Mouse (Mus musculus) hindbrain, embryonic 11.5 days (tissue): Measurements from ENCODE around the gene Zfp358. TPM values are rescaled to one million over a fixed set of nuclear protein-coding genes. Genes with fewer than 3 reads are reported as not detected.

ENCODE experiments used
- ATAC-seq: fragments of 200-750 bp; cut with Nextera tagmentation; 2 replicates; pipeline ENCODE4 v1.8.0; 2017; ENCODE audit warnings: mild to moderate bottlenecking, moderate TSS enrichment, moderate library complexity; ENCODE audit not compliant: low FRiP score
- DNase-seq: peaks from one replicate; pipeline ENCODE4 v3.0.0-alpha.2; 2015; ENCODE audit warnings: low spot score
- H3K27ac ChIP-seq: fragments of 300-500 bp; sonication (generic); 2 replicates; pipeline ENCODE4 v1.5.1; 2014; ENCODE audit warnings: mild to moderate bottlenecking, low read depth, low read length
- H3K27me3 ChIP-seq: fragments of 300-500 bp; sonication (generic); 2 replicates; pipeline ENCODE4 v1.6.1; 2014; ENCODE audit warnings: mild to moderate bottlenecking, low read length, moderate library complexity, mixed read lengths; ENCODE audit not compliant: control insufficient read depth, insufficient read depth
- H3K36me3 ChIP-seq: fragments of 300-500 bp; sonication (generic); 2 replicates; pipeline ENCODE4 v1.6.1; 2014; ENCODE audit warnings: mild to moderate bottlenecking, low read length, moderate library complexity, mixed read lengths; ENCODE audit not compliant: control insufficient read depth, insufficient read depth
- H3K4me1 ChIP-seq: fragments of 300-500 bp; sonication (generic); replicated peaks from 2 replicates; pipeline ENCODE4 v1.6.1; 2014; ENCODE audit warnings: low read length, mixed read lengths; ENCODE audit not compliant: control insufficient read depth, insufficient read depth
- H3K4me2 ChIP-seq: fragments of 300-500 bp; sonication (generic); replicated peaks from 2 replicates; pipeline ENCODE4 v1.6.1; 2014; ENCODE audit warnings: mild to moderate bottlenecking, low read depth, low read length
- H3K4me3 ChIP-seq: fragments of 300-500 bp; sonication (generic); 2 replicates; pipeline ENCODE4 v1.5.1; 2014; ENCODE audit warnings: low read depth, low read length
- H3K9ac ChIP-seq: fragments of 300-500 bp; sonication (generic); 2 replicates; pipeline ENCODE4 v1.6.1; 2014; ENCODE audit warnings: low read depth, low read length
- H3K9me3 ChIP-seq: fragments of 300-500 bp; sonication (generic); 2 replicates; pipeline ENCODE4 v1.6.1; 2016; ENCODE audit warnings: low read length; ENCODE audit not compliant: control insufficient read depth
- WGBS: fragments of 180-500 bp; shearing (Covaris S2); extraction: QIAGEN DNeasy Blood & Tissue Kit; methylation state at CpG from one replicate; pipeline ENCODE4 v1.1.7; 2014; 5-methylcytosine and 5-hydroxymethylcytosine counted together
- polyA plus RNA-seq: library from polyadenylated mRNA; unstranded; fragments of >200 nt; fragmentation: Nextera tagmentation; extraction: Ambion mirVana; gene quantifications from 2 replicates; pipeline ENCODE4 v1.2.1, GENCODE M21; 2014

Gene Zfp358
- polyA plus RNA-seq, 1 experiment from 2014 or later = 39.3 TPM

- WGBS = 96% methylated on average over 44 of the region's 44 CpGs
- no peak overlapping the region for H3K4me3 ChIP-seq
These were observed 2.9 kb downstream of the Zfp358 start for GRCm38 (mm10) chr8:3495578-3496427.

GRCm38 (mm10) chr8:3496428-3496748 lies 3.5 kb downstream of the Zfp358 start:
- peaks cover 2% of the 10 kb centered on the region; the same call in 1 of the 2 replicates for H3K9me3 ChIP-seq
- H3K36me3 ChIP-seq = peaks cover 21% of the 10 kb centered on the region
- H3K27ac ChIP-seq = no peak overlapping the region
- WGBS = 89% methylated on average over 15 of the region's 15 CpGs
- no peak for DNase-seq
- no peak overlapping the region for H3K9ac ChIP-seq
- no peaks in the 10 kb centered on the region for H3K27me3 ChIP-seq
- no peaks in the 10 kb centered on the region for H3K4me1 ChIP-seq
- no peak overlapping the region for H3K4me3 ChIP-seq
- ATAC-seq = no peak
- no peak overlapping the region for H3K4me2 ChIP-seq

More at GRCm38 (mm10) chr8:3495578-3496427, 2.9 kb downstream of the Zfp358 start:
- Histone ChIP-seq H3K9ac (no peak overlapping the region), H3K9me3 (peaks cover 2% of the 10 kb centered on the region; the same call in 1 of the 2 replicates), H3K27ac (no peak overlapping the region), H3K36me3 (peaks cover 21% of the 10 kb centered on the region), H3K27me3 (no peaks in the 10 kb centered on the region), H3K4me1 (no peaks in the 10 kb centered on the region), H3K4me2 (no peak overlapping the region)
- no peak for ATAC-seq
- no peak for DNase-seq

- Histone ChIP-seq H3K4me2 (no peak overlapping the region), H3K27ac (no peak overlapping the region), H3K4me1 (no peaks in the 10 kb centered on the region), H3K9ac (no peak overlapping the region), H3K9me3 (peaks cover 2% of the 10 kb centered on the region; the same call in 1 of the 2 replicates), H3K4me3 (no peak overlapping the region), H3K27me3 (no peaks in the 10 kb centered on the region), H3K36me3 (peaks cover 21% of the 10 kb centered on the region)
- WGBS = 86% methylated on average over 3 of the region's 3 CpGs
- ATAC-seq (no peak), DNase-seq (no peak)
These were observed 5.6 kb downstream of the Zfp358 start for GRCm38 (mm10) chr8:3498583-3498982.

GRCm38 (mm10) chr8:3499751-3500150 lies 6.8 kb downstream of the Zfp358 start:
- 11% methylated on average over 8 of the region's 8 CpGs for WGBS
- Histone ChIP-seq H3K27me3 (no peaks in the 10 kb centered on the region), H3K4me1 (no peaks in the 10 kb centered on the region), H3K9me3 (peaks cover 2% of the 10 kb centered on the region; the same call in 1 of the 2 replicates), H3K9ac (peak overlapping the region; percentile 86), H3K4me2 (peak overlapping the region; percentile 69), H3K4me3 (peak overlapping the region; percentile 81), H3K27ac (peak overlapping the region; percentile 77), H3K36me3 (peaks cover 18% of the 10 kb centered on the region)
- no peak for DNase-seq
- peak; percentile 39; the same call in 1 of the 2 replicates for ATAC-seq

- H3K27me3 ChIP-seq = no peaks in the 10 kb centered on the region
- peak within 1 kb of the TSS; percentile 86 for H3K9ac ChIP-seq
- no peaks in the 10 kb centered on the region for H3K4me1 ChIP-seq
- H3K9me3 ChIP-seq = peaks cover 2% of the 10 kb centered on the region; the same call in 1 of the 2 replicates
- H3K36me3 ChIP-seq = peaks cover 11% of the 10 kb centered on the region
- H3K4me3 ChIP-seq = peak within 1 kb of the TSS; percentile 81
- H3K4me2 ChIP-seq = peak within 1 kb of the TSS; percentile 69
- WGBS = under 1% methylated on average over 70 of the region's 70 CpGs
- peak within 1 kb of the TSS; percentile 77 for H3K27ac ChIP-seq
- ATAC-seq (peak; percentile 95), DNase-seq (peak; percentile 100)
These were observed 7.5 kb downstream of the Zfp358 start, which contains the start of gene Mcoln1 for GRCm38 (mm10) chr8:3500235-3501090. Gene Mcoln1 (plus strand): TSS chr8:3500457.

GRCm38 (mm10) chr8:3502217-3502616 lies 9.3 kb downstream of the Zfp358 start:
- H3K36me3 ChIP-seq = no peaks in the 10 kb centered on the region; the same call in 1 of the 2 replicates
- H3K4me2 ChIP-seq = no peak overlapping the region
- 0 out of 2 replicates have a peak overlapping the region, but pooled peaks have one; percentile 31 for H3K9ac ChIP-seq
- no peak overlapping the region for H3K4me3 ChIP-seq
- H3K4me1 ChIP-seq = no peaks in the 10 kb centered on the region
- no peaks in the 10 kb centered on the region for H3K27me3 ChIP-seq
- DNase-seq (no peak), ATAC-seq (no peak)
- WGBS = 82% methylated on average over 4 of the region's 4 CpGs
- H3K9me3 ChIP-seq = no peaks in the 10 kb centered on the region
- H3K27ac ChIP-seq = no peak overlapping the region

- H3K36me3 ChIP-seq = peaks cover 9% of the 10 kb centered on the region; the same call in 1 of the 2 replicates
- H3K4me2 ChIP-seq = no peak overlapping the region
- DNase-seq = no peak
- H3K9ac ChIP-seq = no peak overlapping the region
- H3K27ac ChIP-seq = no peak overlapping the region
- H3K4me3 ChIP-seq = no peak overlapping the region
- no peak for ATAC-seq
- no peaks in the 10 kb centered on the region for H3K9me3 ChIP-seq
- WGBS = 86% methylated on average over 6 of the region's 6 CpGs
- no peaks in the 10 kb centered on the region for H3K4me1 ChIP-seq
- no peaks in the 10 kb centered on the region for H3K27me3 ChIP-seq
These were observed 15.2 kb downstream of the Zfp358 start for GRCm38 (mm10) chr8:3507979-3508754.

GRCm38 (mm10) chr8:3514681-3515247 lies 21.8 kb downstream of the Zfp358 start:
- Histone ChIP-seq H3K27ac (peak overlapping the region; percentile 19; the same call in 1 of the 2 replicates), H3K9ac (peak overlapping the region; percentile 48; the same call in 1 of the 2 replicates), H3K9me3 (no peaks in the 10 kb centered on the region), H3K27me3 (no peaks in the 10 kb centered on the region), H3K36me3 (0 out of 2 replicates have a peak, but pooled peaks cover 3% of the 10 kb centered on the region), H3K4me3 (peak overlapping the region; percentile 49), H3K4me1 (0 out of 2 replicates have a peak, but pooled peaks cover 2% of the 10 kb centered on the region), H3K4me2 (peak overlapping the region; percentile 84)
- DNase-seq (no peak), ATAC-seq (no peak)
- WGBS = 36% methylated on average over 13 of the region's 13 CpGs
